Mouse (Mus musculus) midbrain, embryonic 11.5 days (tissue): ENCODE measurements around the gene Ttll8. TPM values are rescaled to one million over a fixed set of nuclear protein-coding genes. Genes with fewer than 3 reads are reported as not detected.

ENCODE experiments used
- ATAC-seq: fragments of 200-750 bp; cut with Nextera tagmentation; 2 replicates; pipeline ENCODE4 v1.8.0; 2017; ENCODE audit warnings: moderate TSS enrichment, moderate library complexity; ENCODE audit not compliant: low FRiP score
- DNase-seq: peaks from one replicate; pipeline ENCODE4 v3.0.0; 2015; ENCODE audit warnings: low spot score; ENCODE audit errors: missing footprints
- H3K27ac ChIP-seq: fragments of 300-500 bp; sonication (generic); 2 replicates; pipeline ENCODE4 v1.5.1; 2014; ENCODE audit warnings: low read depth, low read length
- H3K27me3 ChIP-seq: fragments of 300-500 bp; sonication (generic); 2 replicates; pipeline ENCODE4 v1.6.1; 2014; ENCODE audit warnings: mild to moderate bottlenecking, low read length, moderate library complexity, mixed read lengths; ENCODE audit not compliant: control insufficient read depth, insufficient read depth
- H3K36me3 ChIP-seq: fragments of 300-500 bp; sonication (generic); 2 replicates; pipeline ENCODE4 v1.6.1; 2014; ENCODE audit warnings: mild to moderate bottlenecking, low read length, moderate library complexity, mixed read lengths; ENCODE audit not compliant: control insufficient read depth, insufficient read depth
- H3K4me1 ChIP-seq: fragments of 300-500 bp; sonication (generic); 2 replicates; pipeline ENCODE4 v1.6.1; 2014; ENCODE audit warnings: low read length; ENCODE audit not compliant: control insufficient read depth, insufficient read depth
- H3K4me2 ChIP-seq: fragments of 300-500 bp; sonication (generic); 2 replicates; pipeline ENCODE4 v1.6.1; 2014; ENCODE audit warnings: mild to moderate bottlenecking, moderate library complexity
- H3K4me3 ChIP-seq: fragments of 300-500 bp; sonication (generic); 2 replicates; pipeline ENCODE4 v1.5.1; 2014; ENCODE audit warnings: low read depth, low read length
- H3K9ac ChIP-seq: fragments of 300-500 bp; sonication (generic); 2 replicates; pipeline ENCODE4 v1.6.1; 2014; ENCODE audit warnings: low read length
- H3K9me3 ChIP-seq: fragments of 300-500 bp; sonication (generic); 2 replicates; pipeline ENCODE4 v1.6.1; 2016; ENCODE audit warnings: low read length; ENCODE audit not compliant: control insufficient read depth
- WGBS: fragments of 180-500 bp; shearing (Covaris S2); extraction: QIAGEN DNeasy Blood & Tissue Kit; methylation state at CpG from one replicate; pipeline ENCODE4 v1.1.7; 2014; 5-methylcytosine and 5-hydroxymethylcytosine counted together
- polyA plus RNA-seq: library from polyadenylated mRNA; unstranded; fragments of >200 nt; fragmentation: Nextera tagmentation; extraction: Ambion mirVana; gene quantifications from 2 replicates; pipeline ENCODE4 v1.2.1, GENCODE M21; 2014

Ttll8 gene
- polyA plus RNA-seq, 1 experiment from 2014 or later, result not detected

- H3K36me3 ChIP-seq, result no peaks in the 10 kb centered on the region
- no peak overlapping the region for H3K4me3 ChIP-seq
- H3K9ac ChIP-seq, result no peak overlapping the region
- no peaks in the 10 kb centered on the region for H3K9me3 ChIP-seq
- H3K27ac ChIP-seq, result no peak overlapping the region
- no peak overlapping the region for H3K4me2 ChIP-seq
- peaks cover 6% of the 10 kb centered on the region; the same call in 1 of the 2 replicates for H3K4me1 ChIP-seq
- no peak for DNase-seq
- ATAC-seq, result no peak
- peaks cover 2% of the 10 kb centered on the region; the same call in 1 of the 2 replicates for H3K27me3 ChIP-seq
- WGBS, result 86% methylated on average over 1 of the region's 1 CpGs
Measured at GRCm38 (mm10) chr15:88892252-88892651, 62.0 kb downstream of the Ttll8 start.

DNA sequence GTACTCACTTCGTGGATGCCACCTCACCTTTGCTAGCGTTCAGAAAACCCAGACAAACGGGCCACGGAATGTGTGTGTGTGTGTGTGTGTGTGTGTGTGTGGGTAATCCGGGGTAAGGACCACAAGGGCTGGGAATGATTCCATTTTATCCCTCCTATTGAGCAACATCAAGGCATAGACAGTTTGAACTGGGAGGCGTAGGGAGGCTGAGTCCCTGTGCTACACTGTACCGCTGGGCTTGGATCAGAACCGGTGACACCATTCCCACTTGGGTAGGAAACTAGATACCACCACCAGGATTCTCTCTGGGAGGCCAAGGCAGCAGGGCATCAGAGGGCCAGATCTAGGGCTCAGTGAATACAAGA, 62.6 kb downstream of the Ttll8 start:
- H3K9ac ChIP-seq, result no peak overlapping the region
- 68% methylated on average over 8 of the region's 8 CpGs for WGBS
- H3K36me3 ChIP-seq, result no peaks in the 10 kb centered on the region
- H3K27ac ChIP-seq, result no peak overlapping the region
- no peaks in the 10 kb centered on the region for H3K9me3 ChIP-seq
- H3K27me3 ChIP-seq, result peaks cover 2% of the 10 kb centered on the region; the same call in 1 of the 2 replicates
- no peak overlapping the region for H3K4me3 ChIP-seq
- DNase-seq, result peak; percentile 85
- H3K4me1 ChIP-seq, result peaks cover 6% of the 10 kb centered on the region; the same call in 1 of the 2 replicates
- ATAC-seq, result no peak
- no peak overlapping the region for H3K4me2 ChIP-seq

DNA sequence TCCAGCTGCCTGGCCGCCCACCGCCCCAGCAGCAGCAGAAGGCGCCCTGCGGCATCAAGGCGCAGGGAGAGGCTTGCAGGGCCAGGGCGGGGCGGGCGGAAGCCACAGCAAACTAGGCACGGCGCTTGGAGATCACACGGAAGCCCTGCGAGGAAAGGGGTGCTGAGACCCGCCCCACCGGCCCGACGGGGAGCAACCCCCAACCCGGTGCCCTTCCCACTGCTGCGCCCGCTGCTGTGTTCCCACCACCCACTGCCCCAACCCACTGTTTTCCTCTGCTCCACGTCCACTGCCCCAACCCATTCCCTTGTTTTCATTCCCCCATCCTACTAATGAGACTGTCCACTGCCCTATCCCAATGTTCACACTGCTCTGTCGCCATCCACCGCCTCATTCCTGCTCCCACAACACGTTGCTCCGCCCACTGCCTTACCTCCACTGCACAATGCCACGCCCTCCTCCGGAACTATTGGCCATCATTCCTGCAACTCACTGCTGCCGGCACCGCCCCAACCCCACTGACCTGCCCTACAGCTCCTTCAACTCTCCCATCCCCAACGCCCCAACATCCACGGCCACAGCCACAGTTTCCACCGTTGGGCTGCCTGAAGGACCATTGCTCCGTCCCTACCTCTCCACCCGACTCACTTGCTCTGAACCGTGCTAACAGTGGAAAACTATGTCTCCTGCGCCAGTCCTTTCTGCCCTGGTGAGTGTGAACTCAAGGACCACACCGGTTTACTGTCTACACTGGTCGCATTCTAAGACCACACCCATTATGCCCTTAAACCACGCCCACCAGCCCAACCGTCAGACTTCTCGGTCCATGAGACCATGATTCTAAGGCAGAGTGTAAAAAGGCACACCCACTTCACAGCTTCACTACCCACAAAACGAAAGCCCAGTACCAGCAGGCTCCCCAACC, 63.2 kb downstream of the Ttll8 start:
- Histone ChIP-seq H3K4me2 (peak overlapping the region; percentile 87), H3K4me3 (peak overlapping the region; percentile 44), H3K9me3 (no peaks in the 10 kb centered on the region), H3K4me1 (peaks cover 6% of the 10 kb centered on the region; the same call in 1 of the 2 replicates), H3K36me3 (no peaks in the 10 kb centered on the region), H3K27me3 (peaks cover 2% of the 10 kb centered on the region; the same call in 1 of the 2 replicates), H3K27ac (no peak overlapping the region), H3K9ac (peak overlapping the region; percentile 64)
- ATAC-seq (peak; percentile 92), DNase-seq (peak; percentile 95)
- WGBS, result 2% methylated on average over 39 of the region's 41 CpGs

DNA sequence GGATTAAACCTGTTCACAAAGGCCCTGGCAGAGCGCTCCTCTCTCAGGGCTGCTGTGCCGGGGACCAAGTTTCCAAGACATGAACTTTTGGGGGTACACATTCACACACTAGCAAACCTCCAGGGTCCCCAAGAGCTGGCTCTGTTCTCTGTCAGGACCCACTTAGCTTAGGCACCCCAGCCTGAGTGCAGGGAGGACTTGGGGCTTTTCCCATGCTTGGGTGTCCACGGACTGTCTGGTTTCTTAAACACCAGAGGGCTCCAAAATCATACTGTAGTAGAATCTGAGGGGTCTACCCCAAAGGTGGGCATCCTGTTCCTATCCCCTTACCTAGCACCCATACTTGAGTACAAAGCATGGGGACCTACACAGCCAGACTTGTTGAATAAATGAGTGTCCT, 64.2 kb downstream of the Ttll8 start:
- no peaks in the 10 kb centered on the region for H3K36me3 ChIP-seq
- no peak for ATAC-seq
- DNase-seq, result peak; percentile 84
- peaks cover 2% of the 10 kb centered on the region; the same call in 1 of the 2 replicates for H3K27me3 ChIP-seq
- H3K4me2 ChIP-seq, result peak overlapping the region; percentile 87
- no peaks in the 10 kb centered on the region for H3K9me3 ChIP-seq
- WGBS, result 71% methylated on average over 3 of the region's 3 CpGs
- H3K27ac ChIP-seq, result no peak overlapping the region
- peaks cover 6% of the 10 kb centered on the region; the same call in 1 of the 2 replicates for H3K4me1 ChIP-seq
- no peak overlapping the region for H3K9ac ChIP-seq
- H3K4me3 ChIP-seq, result peak overlapping the region; percentile 44; the same call in 1 of the 2 replicates

DNA sequence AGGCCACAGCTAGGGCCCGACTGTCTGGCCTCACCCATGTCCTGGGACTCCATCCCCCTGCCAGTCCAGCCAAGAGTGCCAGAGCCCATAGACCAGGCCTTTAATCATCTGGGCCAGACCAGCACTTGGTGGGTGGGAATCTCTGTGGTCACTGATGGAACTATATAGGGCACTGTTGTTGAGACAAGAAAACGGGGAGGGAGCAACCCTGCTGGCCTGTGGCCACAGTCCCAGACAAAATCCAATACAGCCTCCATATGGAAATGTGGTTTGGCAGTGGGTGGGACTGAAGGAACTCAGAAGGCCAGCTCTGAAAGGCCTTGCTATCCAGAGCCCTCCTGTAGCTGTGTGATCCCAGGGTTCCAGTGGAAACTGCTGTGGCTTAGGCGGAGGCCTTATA, 65.2 kb downstream of the Ttll8 start:
- Histone ChIP-seq H3K4me3 (no peak overlapping the region), H3K4me2 (no peak overlapping the region), H3K36me3 (no peaks in the 10 kb centered on the region), H3K4me1 (peaks cover 6% of the 10 kb centered on the region; the same call in 1 of the 2 replicates), H3K27ac (no peak overlapping the region), H3K9me3 (no peaks in the 10 kb centered on the region), H3K27me3 (peaks cover 2% of the 10 kb centered on the region; the same call in 1 of the 2 replicates), H3K9ac (no peak overlapping the region)
- ATAC-seq (no peak), DNase-seq (no peak)
- WGBS, result 85% methylated on average over 3 of the region's 3 CpGs

- Histone ChIP-seq H3K4me3 (no peak overlapping the region), H3K4me1 (no peaks in the 10 kb centered on the region), H3K4me2 (no peak overlapping the region), H3K27ac (no peak overlapping the region), H3K9me3 (no peaks in the 10 kb centered on the region), H3K27me3 (peaks cover 2% of the 10 kb centered on the region; the same call in 1 of the 2 replicates), H3K9ac (no peak overlapping the region), H3K36me3 (no peaks in the 10 kb centered on the region)
- WGBS, result 88% methylated on average over 6 of the region's 6 CpGs
- DNase-seq (no peak), ATAC-seq (no peak)
Measured at GRCm38 (mm10) chr15:88885376-88885775, 68.8 kb downstream of the Ttll8 start.

- H3K27ac ChIP-seq, result no peak overlapping the region
- no peak for ATAC-seq
- H3K4me2 ChIP-seq, result no peak overlapping the region
- no peaks in the 10 kb centered on the region for H3K9me3 ChIP-seq
- WGBS, result 85% methylated on average over 9 of the region's 9 CpGs
- no peaks in the 10 kb centered on the region for H3K4me1 ChIP-seq
- H3K36me3 ChIP-seq, result no peaks in the 10 kb centered on the region
- no peak overlapping the region for H3K4me3 ChIP-seq
- no peaks in the 10 kb centered on the region for H3K27me3 ChIP-seq
- no peak overlapping the region for H3K9ac ChIP-seq
- DNase-seq, result no peak
Measured at GRCm38 (mm10) chr15:88883342-88883741, 70.9 kb downstream of the Ttll8 start.

DNA sequence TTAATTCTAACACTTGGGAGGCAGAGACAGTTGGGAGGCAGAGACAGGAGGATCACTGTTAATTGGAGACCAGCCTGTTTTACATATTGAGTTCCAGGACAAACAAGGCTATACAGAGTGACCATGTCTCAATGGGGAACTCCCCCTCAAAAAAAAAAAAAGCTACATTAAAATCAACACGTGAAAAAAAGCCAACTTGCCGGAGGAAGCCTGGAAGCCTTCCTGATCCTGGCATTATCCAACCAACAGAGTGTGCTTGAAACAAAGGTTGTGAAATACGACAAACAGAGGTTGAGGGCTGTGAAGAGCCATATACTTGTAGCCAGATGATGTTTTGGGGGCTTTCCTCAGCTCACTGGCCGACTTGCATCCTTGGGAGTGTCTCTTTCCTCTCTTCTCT, 71.4 kb downstream of the Ttll8 start:
- no peak overlapping the region for H3K27ac ChIP-seq
- no peak overlapping the region for H3K4me2 ChIP-seq
- no peaks in the 10 kb centered on the region for H3K27me3 ChIP-seq
- no peak overlapping the region for H3K9ac ChIP-seq
- ATAC-seq (no peak), DNase-seq (no peak)
- H3K4me3 ChIP-seq, result no peak overlapping the region
- H3K9me3 ChIP-seq, result no peaks in the 10 kb centered on the region
- 74% methylated on average over 4 of the region's 4 CpGs for WGBS
- H3K36me3 ChIP-seq, result no peaks in the 10 kb centered on the region
- H3K4me1 ChIP-seq, result no peaks in the 10 kb centered on the region
